Mouse (Mus musculus) spleen, postnatal 14 days (tissue): ENCODE results near the gene Esx1.
A peak's percentile ranks its signal among the peaks of the same experiment; 100 is the strongest.

Experiments
- DNase-seq, 2 experiments: peaks; one replicate each; pipeline ENCODE4 v3.0.0; 2021 to 2022; ENCODE audit warnings: low spot score in 2 of 2

Esx1 gene

GRCm38 (mm10) chrX:137121718-137122117, at the start of gene Esx1:
Esx1 (minus strand) TSS chrX:137122083.
- DNase-seq = no peak

- no peak for DNase-seq
Measured at GRCm38 (mm10) chrX:137170021-137170420, 48.1 kb upstream of the Esx1 start.

- no peak for DNase-seq
Measured at GRCm38 (mm10) chrX:137167658-137168057, 45.8 kb upstream of the Esx1 start.

DNA sequence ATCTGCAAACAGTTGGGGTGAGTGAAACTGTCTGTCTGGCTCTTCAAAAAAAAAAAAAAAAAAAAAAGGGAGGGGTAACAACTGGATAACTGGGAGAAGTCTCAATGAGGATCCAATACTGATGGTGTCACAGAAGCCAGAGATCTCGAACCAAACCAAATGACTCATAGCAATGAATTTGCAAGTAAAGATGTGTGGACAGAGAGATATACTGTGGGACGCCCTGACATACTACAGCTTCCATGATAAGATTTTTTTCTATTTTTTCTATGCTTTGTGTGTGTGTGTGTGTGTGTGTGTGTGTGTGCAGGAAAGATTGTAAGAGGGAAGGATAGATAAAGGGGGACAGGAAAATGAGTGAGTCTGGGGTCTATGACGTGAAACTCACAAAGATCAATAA, 43.7 kb upstream of the Esx1 start:
- DNase-seq = no peak

DNA sequence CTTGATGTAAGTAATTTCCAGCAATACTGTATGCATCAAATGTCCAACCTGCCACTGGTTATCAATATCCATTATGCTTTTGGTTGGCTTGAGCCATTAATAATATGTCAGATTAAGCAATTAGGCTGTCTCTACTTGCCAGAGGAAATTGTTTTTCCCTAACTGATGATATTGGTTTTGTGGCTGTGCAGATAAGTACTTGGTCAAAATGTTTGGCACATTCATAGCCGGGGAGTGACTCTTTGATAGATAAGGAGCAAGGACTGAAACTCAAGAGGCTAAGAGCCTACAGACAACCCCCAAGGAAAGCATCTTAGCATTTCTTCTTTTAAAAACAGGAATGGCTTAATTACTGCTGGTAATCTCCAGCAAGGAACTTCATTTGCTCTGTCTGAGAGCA, 40.8 kb upstream of the Esx1 start:
- DNase-seq = no peak

DNA sequence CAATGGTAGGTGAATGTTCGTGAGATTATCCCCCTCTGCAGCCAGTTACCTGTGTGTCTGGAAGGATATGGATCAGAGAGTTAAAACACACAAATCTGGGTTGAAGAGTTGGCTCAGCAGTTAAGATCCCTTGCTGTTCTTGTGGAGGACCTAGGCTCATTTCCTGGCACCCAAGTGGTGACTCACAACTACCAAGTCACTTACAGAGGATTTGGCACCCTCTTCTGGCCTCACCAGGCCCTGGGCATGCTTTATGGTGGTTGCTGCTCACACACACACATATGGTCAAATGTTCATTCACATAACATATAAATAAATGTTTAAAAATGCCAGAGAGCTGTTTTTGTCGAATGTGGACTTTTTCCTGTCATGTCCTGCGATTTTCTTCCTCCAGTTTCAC, 39.1 kb upstream of the Esx1 start:
- no peak for DNase-seq

DNA sequence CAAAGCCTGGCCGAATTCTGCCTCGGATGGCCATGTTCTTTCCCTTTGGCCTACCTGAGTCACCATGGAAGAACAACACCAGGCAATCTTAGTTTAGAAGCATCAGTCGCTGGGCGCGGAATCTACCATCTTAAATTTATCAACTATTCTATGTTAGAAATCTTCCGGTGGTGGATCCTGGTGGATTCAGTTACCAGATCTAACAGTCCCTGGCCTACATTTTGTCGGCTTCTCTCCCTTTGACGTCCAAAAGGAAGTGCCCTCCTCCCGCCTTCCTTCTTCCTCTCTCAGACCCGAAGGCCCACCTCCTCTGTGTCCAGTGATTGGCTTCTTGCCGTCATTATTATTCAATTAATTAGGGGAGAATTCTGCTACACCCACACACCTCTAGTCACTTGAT, 27.2 kb upstream of the Esx1 start:
- DNase-seq = no peak

DNA sequence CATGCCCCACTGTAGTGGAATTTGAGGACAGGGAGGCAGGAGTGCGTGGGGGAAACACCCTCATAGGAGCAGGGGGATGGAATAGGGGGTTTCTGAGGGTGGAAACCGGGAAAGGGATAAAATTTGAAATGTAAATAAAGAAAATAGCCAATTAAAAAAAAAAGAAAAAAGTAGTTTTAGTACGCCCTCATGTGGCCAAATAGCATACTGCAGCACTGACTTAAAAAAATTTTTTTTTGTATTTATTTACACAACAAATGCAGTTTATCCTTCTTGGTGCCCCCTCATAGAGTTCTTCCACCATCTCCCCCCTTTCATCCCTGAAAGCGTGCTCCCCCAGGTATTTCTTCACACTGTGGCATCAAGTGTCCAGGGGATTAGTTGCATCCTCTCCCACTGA, 22.8 kb upstream of the Esx1 start:
- DNase-seq = no peak

GRCm38 (mm10) chrX:137143726-137144125, 21.8 kb upstream of the Esx1 start:
- no peak for DNase-seq

DNA sequence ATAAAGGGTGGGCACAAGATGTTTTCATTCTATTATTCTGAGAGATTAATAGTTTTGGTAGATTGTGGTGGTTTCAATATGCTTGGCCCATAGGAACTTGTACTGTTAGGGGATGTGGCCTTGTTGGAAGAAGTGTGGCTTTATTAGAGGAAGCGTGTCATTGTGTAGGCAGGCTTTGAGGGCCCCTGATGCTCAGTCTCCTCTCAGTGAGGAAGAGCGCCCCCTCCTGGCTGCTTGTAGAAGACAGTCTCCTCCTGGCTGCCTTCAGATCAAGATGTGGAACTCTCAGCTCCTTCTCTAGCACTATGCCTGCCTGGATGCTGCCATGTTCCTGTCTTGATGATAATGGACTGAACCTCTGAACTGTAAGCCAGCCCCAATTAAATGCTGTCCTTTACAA, 20.7 kb upstream of the Esx1 start:
- no peak for DNase-seq

DNA sequence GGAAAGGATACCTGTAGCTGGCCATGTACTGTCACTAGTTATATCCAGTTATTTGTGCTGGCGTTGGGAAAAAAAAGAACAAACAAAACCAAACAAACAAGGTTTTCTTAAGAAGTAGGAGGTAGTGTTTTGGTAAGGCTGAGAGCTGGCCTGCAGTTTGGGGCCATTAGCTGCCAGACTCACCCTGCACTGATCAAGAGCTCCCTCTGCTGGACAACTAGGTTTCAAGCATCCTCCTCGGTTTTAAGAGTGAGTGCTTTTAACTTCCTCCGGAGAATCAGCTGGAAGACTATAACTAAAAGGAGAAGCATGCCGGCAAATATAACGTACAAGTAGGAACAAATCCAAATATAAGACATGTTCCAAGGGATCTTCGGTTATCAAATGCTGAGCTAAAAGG, 19.8 kb upstream of the Esx1 start:
- peak in 1 of 2 experiments; percentile 26 for DNase-seq

DNA sequence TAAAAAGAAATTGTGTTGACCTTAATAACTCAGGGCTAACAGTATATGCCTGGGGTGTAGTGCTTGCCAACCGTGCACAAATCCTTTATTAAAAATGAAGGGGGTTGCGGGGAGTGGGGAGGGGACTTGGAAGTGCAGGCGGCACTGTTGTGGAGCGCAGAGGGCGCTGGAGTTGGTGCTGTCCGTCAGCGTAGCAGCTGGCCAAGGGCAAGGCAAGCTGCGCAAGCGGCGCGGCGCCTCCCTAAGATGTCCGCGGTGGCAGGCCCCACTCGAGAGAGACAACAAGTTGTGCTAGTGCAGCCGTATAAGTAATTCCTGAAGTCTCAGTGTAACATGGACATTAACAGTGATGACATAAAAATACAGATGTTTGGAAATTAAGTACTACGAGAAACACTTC, 5.7 kb upstream of the Esx1 start:
- DNase-seq = no peak

DNA sequence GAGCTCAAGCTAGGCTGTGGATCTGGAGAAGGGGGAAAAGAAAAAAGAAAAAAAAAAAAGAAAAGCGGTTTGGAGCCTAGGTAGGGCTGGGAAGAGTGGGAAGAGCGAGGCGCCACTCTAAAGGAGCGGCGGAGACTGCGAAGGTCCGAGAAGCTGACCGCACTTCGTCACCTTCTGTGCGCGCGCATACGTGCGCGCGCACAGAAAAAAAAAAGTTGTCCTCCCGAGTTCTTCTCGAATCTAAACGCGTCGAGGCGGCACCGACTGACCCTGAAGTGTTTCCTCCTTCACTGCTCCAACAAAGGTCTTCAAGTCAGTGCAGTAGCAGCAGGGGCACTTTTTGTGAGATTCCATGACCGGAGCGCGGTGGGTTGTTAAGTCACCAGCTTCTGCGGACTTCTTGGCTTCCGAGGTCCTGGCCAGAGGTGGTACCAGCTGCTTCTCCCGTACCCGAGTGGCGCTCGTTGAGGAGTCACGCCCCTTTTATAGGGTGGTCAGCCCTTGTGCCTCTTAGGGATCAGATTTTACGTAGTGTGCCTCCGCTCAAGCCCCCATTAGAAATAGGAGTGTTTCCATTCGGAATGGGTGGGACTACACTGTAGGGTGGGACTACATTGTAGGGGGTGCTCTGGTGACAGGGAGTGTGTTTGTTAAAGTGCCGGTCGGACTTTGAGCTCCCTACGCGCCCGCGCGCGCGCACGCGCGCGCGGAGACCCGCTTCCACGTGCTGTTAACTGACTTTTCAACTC, 2.0 kb downstream of the Esx1 start:
- DNase-seq = no peak

DNA sequence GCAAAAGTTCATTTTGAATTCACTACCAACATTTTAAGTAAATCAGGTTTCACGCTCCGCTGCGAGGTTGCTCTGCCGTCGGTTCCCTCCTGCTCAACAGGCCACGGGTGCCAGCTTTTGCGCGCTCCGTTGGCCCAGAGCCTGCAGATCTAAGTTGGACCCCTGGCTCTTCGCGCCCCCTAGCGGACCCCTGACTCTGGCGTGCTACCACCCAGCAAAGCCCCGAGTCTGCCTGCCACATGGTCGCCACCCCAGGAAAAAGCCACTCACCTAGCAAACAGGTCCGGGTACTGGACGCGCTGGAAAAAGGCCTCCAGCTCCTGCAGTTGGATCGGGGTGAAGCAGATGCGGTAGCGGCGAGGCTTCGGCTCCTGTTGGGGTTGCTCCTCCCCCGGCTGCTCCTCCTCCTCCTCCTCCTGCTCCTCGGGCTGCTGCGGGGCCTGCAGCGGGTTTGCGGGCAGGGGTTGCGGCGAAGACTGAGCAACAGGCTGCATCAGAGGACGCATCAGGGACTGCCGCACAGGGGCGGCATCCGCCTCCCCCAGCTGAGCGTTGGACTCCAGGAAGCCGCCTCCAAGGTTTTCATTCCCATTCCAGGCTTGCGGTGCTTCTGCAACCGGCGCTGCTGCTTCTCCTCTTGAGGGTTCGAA, 3.7 kb downstream of the Esx1 start:
- DNase-seq = peak in 1 of 2 experiments; percentile 20

GRCm38 (mm10) chrX:137106498-137106897, 15.4 kb downstream of the Esx1 start:
- DNase-seq = no peak

DNA sequence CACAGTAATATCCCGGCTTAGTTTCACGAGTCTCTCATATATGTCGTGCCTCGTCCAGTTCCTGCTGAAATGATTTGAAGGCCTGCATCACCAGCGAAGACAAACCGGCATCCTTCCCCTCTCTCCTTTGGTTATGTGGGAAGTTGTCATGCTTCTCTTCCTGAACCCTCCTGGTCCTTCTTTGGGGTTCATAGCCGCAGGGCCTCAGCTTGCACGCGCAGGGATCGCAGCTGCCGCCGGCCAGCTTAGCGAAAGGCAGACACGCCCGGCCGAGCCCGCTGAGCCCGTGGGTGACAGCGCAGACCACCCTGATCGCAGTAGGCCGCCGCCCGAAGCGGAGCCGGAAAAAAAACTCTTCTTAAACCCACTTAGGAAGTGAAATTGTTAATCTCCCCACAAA, 17.4 kb downstream of the Esx1 start:
- DNase-seq = no peak
